Mouse (Mus musculus) Muller cell, postnatal 12 days (primary cell): ENCODE results near the gene Gpd1l.
A peak's percentile ranks its signal among the peaks of the same experiment; 100 is the strongest.

Experiments
- DNase-seq: peaks from one replicate; pipeline ENCODE4 v3.0.0-alpha.2; 2015; ENCODE audit errors: inconsistent ontology term

Gene Gpd1l

GRCm38 (mm10) chr9:114930464-114931090 is 3.2 kb downstream of the Gpd1l start:
- peak; percentile 97 for DNase-seq

GRCm38 (mm10) chr9:114925571-114925970 is 8.2 kb downstream of the Gpd1l start:
- DNase-seq = no peak

GRCm38 (mm10) chr9:114925039-114925438 is 8.7 kb downstream of the Gpd1l start:
- peak; percentile 26 for DNase-seq

- peak; percentile 47 for DNase-seq
These were observed 9.3 kb downstream of the Gpd1l start for GRCm38 (mm10) chr9:114924511-114924910.

GRCm38 (mm10) chr9:114922209-114922608 is 11.6 kb downstream of the Gpd1l start:
- no peak for DNase-seq

GRCm38 (mm10) chr9:114921352-114922081 is 12.3 kb downstream of the Gpd1l start:
- DNase-seq = peak; percentile 39

- DNase-seq = no peak
These were observed 13.2 kb downstream of the Gpd1l start for GRCm38 (mm10) chr9:114920569-114920968.

- DNase-seq = peak; percentile 62
These were observed 20.8 kb downstream of the Gpd1l start for GRCm38 (mm10) chr9:114912680-114913649.

- no peak for DNase-seq
These were observed 26.3 kb downstream of the Gpd1l start for GRCm38 (mm10) chr9:114907509-114907908.

GRCm38 (mm10) chr9:114895919-114896318 is 37.9 kb downstream of the Gpd1l start:
- no peak for DNase-seq

- DNase-seq = no peak
These were observed 40.8 kb downstream of the Gpd1l start for GRCm38 (mm10) chr9:114892974-114893373.

- DNase-seq = no peak
These were observed 43.4 kb downstream of the Gpd1l start for GRCm38 (mm10) chr9:114890377-114890776.

GRCm38 (mm10) chr9:114888856-114889407 is 44.9 kb downstream of the Gpd1l start:
- DNase-seq = no peak

GRCm38 (mm10) chr9:114887699-114888098 is 46.1 kb downstream of the Gpd1l start:
- peak; percentile 19 for DNase-seq

GRCm38 (mm10) chr9:114885991-114886662 is 47.7 kb downstream of the Gpd1l start:
- peak; percentile 12 for DNase-seq

GRCm38 (mm10) chr9:114885564-114885963 is 48.2 kb downstream of the Gpd1l start:
- no peak for DNase-seq

GRCm38 (mm10) chr9:114881977-114882376 is 51.8 kb downstream of the Gpd1l start:
- no peak for DNase-seq

GRCm38 (mm10) chr9:114855327-114855726 is 78.5 kb downstream of the Gpd1l start:
- DNase-seq = peak; percentile 10

- no peak for DNase-seq
These were observed 79.1 kb downstream of the Gpd1l start for GRCm38 (mm10) chr9:114854686-114855085.

- no peak for DNase-seq
These were observed 80.5 kb downstream of the Gpd1l start for GRCm38 (mm10) chr9:114853336-114853735.
